Mouse (Mus musculus): Measurements from ENCODE around the gene Lrrc4c. TPM values are rescaled to one million over a fixed set of nuclear protein-coding genes. Genes with fewer than 3 reads are reported as not detected.

Gene Lrrc4c
- polyA plus RNA-seq, 1 experiment = not detected

GRCm38 (mm10) chr2:97437767-97438166 is 1119.8 kb downstream of the Lrrc4c start:
- no peaks in the 10 kb centered on the region for H3K4me1 ChIP-seq (ENCODE audit: control insufficient read depth, insufficient read depth, low read length)
- no peak overlapping the region for H3K9ac ChIP-seq (ENCODE audit: low read depth, poor library complexity, severe bottlenecking)
- TF ChIP-seq EP300 (IDR thresholded peaks at IDR 0.05; ENCODE audit: insufficient read depth, low read depth, low read length) (no peak), CTCF (IDR thresholded peaks at IDR 0.05; ENCODE audit: low read depth, low read length) (no peak), POLR2A (IDR thresholded peaks at IDR 0.05; ENCODE audit: insufficient read depth, low read length) (no peak)
- no peaks in the 10 kb centered on the region for H3K27me3 ChIP-seq (ENCODE audit: control insufficient read depth, insufficient read depth, low read length, poor library complexity, severe bottlenecking)
- H3K36me3 ChIP-seq (ENCODE audit: control insufficient read depth, insufficient read depth, low read length, poor library complexity, severe bottlenecking) = no peaks in the 10 kb centered on the region
- H3K9me3 ChIP-seq (replicated peaks; ENCODE audit: control insufficient read depth, insufficient read depth, low read length, poor library complexity, severe bottlenecking) = no peaks in the 10 kb centered on the region
- no peak overlapping the region for H3K27ac ChIP-seq (ENCODE audit: insufficient read depth, low read length)
- no peak overlapping the region for H3K4me3 ChIP-seq (ENCODE audit: low read depth, low read length)

- Histone ChIP-seq H3K27ac (ENCODE audit: insufficient read depth, low read length) (no peak overlapping the region), H3K4me1 (ENCODE audit: control insufficient read depth, insufficient read depth, low read length) (no peaks in the 10 kb centered on the region)
- no peak for TF ChIP-seq POLR2A (IDR thresholded peaks at IDR 0.05; ENCODE audit: insufficient read depth, low read length)
- no peak for TF ChIP-seq CTCF (IDR thresholded peaks at IDR 0.05; ENCODE audit: low read depth, low read length)
- no peak for TF ChIP-seq EP300 (IDR thresholded peaks at IDR 0.05; ENCODE audit: insufficient read depth, low read depth, low read length)
Observed at GRCm38 (mm10) chr2:97463573-97463972, 1145.6 kb downstream of the Lrrc4c start.

GRCm38 (mm10) chr2:97466243-97466793 is 1148.3 kb downstream of the Lrrc4c start:
- Histone ChIP-seq H3K36me3 (ENCODE audit: control insufficient read depth, insufficient read depth, low read length, poor library complexity, severe bottlenecking) (no peaks in the 10 kb centered on the region), H3K4me1 (ENCODE audit: control insufficient read depth, insufficient read depth, low read length) (no peaks in the 10 kb centered on the region), H3K9ac (ENCODE audit: low read depth, poor library complexity, severe bottlenecking) (no peak overlapping the region), H3K9me3 (replicated peaks; ENCODE audit: control insufficient read depth, insufficient read depth, low read length, poor library complexity, severe bottlenecking) (no peaks in the 10 kb centered on the region), H3K27me3 (ENCODE audit: control insufficient read depth, insufficient read depth, low read length, poor library complexity, severe bottlenecking) (peaks cover 5% of the 10 kb centered on the region), H3K4me3 (ENCODE audit: low read depth, low read length) (peak overlapping the region; percentile 59), H3K27ac (ENCODE audit: insufficient read depth, low read length) (no peak overlapping the region)
- no peak for TF ChIP-seq EP300 (IDR thresholded peaks at IDR 0.05; ENCODE audit: insufficient read depth, low read depth, low read length)
- peak; percentile 68 for TF ChIP-seq CTCF (IDR thresholded peaks at IDR 0.05; ENCODE audit: low read depth, low read length)

More at GRCm38 (mm10) chr2:97463573-97463972, 1145.6 kb downstream of the Lrrc4c start:
- H3K27me3 ChIP-seq (ENCODE audit: control insufficient read depth, insufficient read depth, low read length, poor library complexity, severe bottlenecking) = peaks cover 5% of the 10 kb centered on the region
- H3K9ac ChIP-seq (ENCODE audit: low read depth, poor library complexity, severe bottlenecking) = no peak overlapping the region
- H3K36me3 ChIP-seq (ENCODE audit: control insufficient read depth, insufficient read depth, low read length, poor library complexity, severe bottlenecking) = no peaks in the 10 kb centered on the region
- H3K4me3 ChIP-seq (ENCODE audit: low read depth, low read length) = no peak overlapping the region
- no peaks in the 10 kb centered on the region for H3K9me3 ChIP-seq (replicated peaks; ENCODE audit: control insufficient read depth, insufficient read depth, low read length, poor library complexity, severe bottlenecking)

- Histone ChIP-seq H3K27ac (ENCODE audit: insufficient read depth, low read length) (no peak overlapping the region), H3K9ac (ENCODE audit: low read depth, poor library complexity, severe bottlenecking) (peak overlapping the region; percentile 66), H3K27me3 (ENCODE audit: control insufficient read depth, insufficient read depth, low read length, poor library complexity, severe bottlenecking) (peaks cover 5% of the 10 kb centered on the region), H3K4me1 (ENCODE audit: control insufficient read depth, insufficient read depth, low read length) (no peaks in the 10 kb centered on the region), H3K9me3 (replicated peaks; ENCODE audit: control insufficient read depth, insufficient read depth, low read length, poor library complexity, severe bottlenecking) (no peaks in the 10 kb centered on the region), H3K36me3 (ENCODE audit: control insufficient read depth, insufficient read depth, low read length, poor library complexity, severe bottlenecking) (no peaks in the 10 kb centered on the region), H3K4me3 (ENCODE audit: low read depth, low read length) (peak overlapping the region; percentile 55)
- TF ChIP-seq CTCF (IDR thresholded peaks at IDR 0.05; ENCODE audit: low read depth, low read length) (no peak), EP300 (IDR thresholded peaks at IDR 0.05; ENCODE audit: insufficient read depth, low read depth, low read length) (no peak), POLR2A (IDR thresholded peaks at IDR 0.05; ENCODE audit: insufficient read depth, low read length) (no peak)
Observed at GRCm38 (mm10) chr2:97467031-97467549, 1149.1 kb downstream of the Lrrc4c start.

GRCm38 (mm10) chr2:97467664-97468063 is 1149.7 kb downstream of the Lrrc4c start:
- TF ChIP-seq CTCF (IDR thresholded peaks at IDR 0.05; ENCODE audit: low read depth, low read length) (no peak), EP300 (IDR thresholded peaks at IDR 0.05; ENCODE audit: insufficient read depth, low read depth, low read length) (no peak)
- no peak overlapping the region for H3K4me3 ChIP-seq (ENCODE audit: low read depth, low read length)
- no peaks in the 10 kb centered on the region for H3K9me3 ChIP-seq (replicated peaks; ENCODE audit: control insufficient read depth, insufficient read depth, low read length, poor library complexity, severe bottlenecking)
- peaks cover 5% of the 10 kb centered on the region for H3K27me3 ChIP-seq (ENCODE audit: control insufficient read depth, insufficient read depth, low read length, poor library complexity, severe bottlenecking)
- no peaks in the 10 kb centered on the region for H3K4me1 ChIP-seq (ENCODE audit: control insufficient read depth, insufficient read depth, low read length)
- no peak overlapping the region for H3K9ac ChIP-seq (ENCODE audit: low read depth, poor library complexity, severe bottlenecking)
- no peak overlapping the region for H3K27ac ChIP-seq (ENCODE audit: insufficient read depth, low read length)
- H3K36me3 ChIP-seq (ENCODE audit: control insufficient read depth, insufficient read depth, low read length, poor library complexity, severe bottlenecking) = no peaks in the 10 kb centered on the region

GRCm38 (mm10) chr2:97468372-97468771 is 1150.4 kb downstream of the Lrrc4c start:
- Histone ChIP-seq H3K4me3 (ENCODE audit: low read depth, low read length) (no peak overlapping the region), H3K4me1 (ENCODE audit: control insufficient read depth, insufficient read depth, low read length) (no peaks in the 10 kb centered on the region), H3K9me3 (replicated peaks; ENCODE audit: control insufficient read depth, insufficient read depth, low read length, poor library complexity, severe bottlenecking) (no peaks in the 10 kb centered on the region), H3K27ac (ENCODE audit: insufficient read depth, low read length) (no peak overlapping the region), H3K9ac (ENCODE audit: low read depth, poor library complexity, severe bottlenecking) (no peak overlapping the region), H3K36me3 (ENCODE audit: control insufficient read depth, insufficient read depth, low read length, poor library complexity, severe bottlenecking) (no peaks in the 10 kb centered on the region), H3K27me3 (ENCODE audit: control insufficient read depth, insufficient read depth, low read length, poor library complexity, severe bottlenecking) (peaks cover 5% of the 10 kb centered on the region)
- no peak for TF ChIP-seq EP300 (IDR thresholded peaks at IDR 0.05; ENCODE audit: insufficient read depth, low read depth, low read length)
- no peak for TF ChIP-seq CTCF (IDR thresholded peaks at IDR 0.05; ENCODE audit: low read depth, low read length)
- no peak for TF ChIP-seq POLR2A (IDR thresholded peaks at IDR 0.05; ENCODE audit: insufficient read depth, low read length)

All from ES-Bruce4 (cell line).